Mouse (Mus musculus): ENCODE measurements around the gene Nhlrc3. TPM values are rescaled to one million over a fixed set of nuclear protein-coding genes. Genes with fewer than 3 reads are reported as not detected.

The Nhlrc3 gene
- polyA plus RNA-seq, 1 experiment: 1.6 TPM

DNA sequence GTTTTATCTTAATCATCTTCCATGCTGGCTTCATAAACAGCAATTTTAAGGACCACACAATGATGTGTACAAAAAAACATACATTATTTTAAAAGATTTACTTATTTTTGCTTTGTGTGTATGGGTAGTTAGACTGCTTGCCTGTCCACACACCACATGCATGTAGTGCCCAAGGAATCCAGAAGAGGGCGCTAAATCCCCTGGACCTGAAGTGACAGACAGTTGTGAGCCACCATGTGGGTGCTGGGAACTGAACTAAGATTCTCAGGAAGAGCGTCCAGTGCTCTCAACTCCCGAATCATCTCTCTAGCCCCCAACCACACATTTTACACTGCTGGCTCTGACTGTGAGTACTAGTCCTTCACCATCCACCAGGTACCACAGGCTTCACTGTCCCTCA, 28.5 kb downstream of the Nhlrc3 start:
- Histone ChIP-seq H3K4me3 (replicated peaks) (no peak overlapping the region), H3K4me1 (no peaks in the 10 kb centered on the region), H3K36me3 (replicated peaks; ENCODE audit: low read length) (no peaks in the 10 kb centered on the region), H3K27me3 (replicated peaks) (peaks cover 4% of the 10 kb centered on the region), H3K9me3 (peaks cover 13% of the 10 kb centered on the region)
- TF ChIP-seq FLI1 (IDR thresholded peaks at IDR 0.05; ENCODE audit: low read length): no peak
- TF ChIP-seq GATA1 (IDR thresholded peaks at IDR 0.05; ENCODE audit: borderline replicate concordance, low read length): no peak

DNA sequence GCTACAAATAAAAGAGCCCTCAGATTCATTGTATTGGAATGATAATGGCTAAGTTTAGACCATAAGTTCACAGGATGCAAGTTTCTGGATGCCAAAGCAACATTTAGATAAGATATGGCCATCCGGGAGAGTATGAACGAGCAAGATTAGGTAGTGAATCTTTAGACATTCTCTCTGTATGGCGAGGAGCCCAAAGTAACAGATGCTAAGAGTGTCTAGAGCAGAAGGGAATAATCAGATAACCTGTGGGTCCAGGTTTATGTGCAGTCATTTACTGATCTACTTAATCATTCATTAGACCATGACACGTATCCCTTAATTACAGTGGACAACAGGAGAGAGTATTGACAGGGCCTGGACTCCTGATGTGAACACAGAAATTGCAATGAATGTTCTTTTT, 39.6 kb downstream of the Nhlrc3 start:
- Histone ChIP-seq H3K9me3 (no peaks in the 10 kb centered on the region), H3K4me3 (replicated peaks) (no peak overlapping the region), H3K4me1 (no peaks in the 10 kb centered on the region), H3K36me3 (replicated peaks; ENCODE audit: low read length) (no peaks in the 10 kb centered on the region), H3K27me3 (replicated peaks) (peaks cover 2% of the 10 kb centered on the region)
- TF ChIP-seq GATA1 (IDR thresholded peaks at IDR 0.05; ENCODE audit: borderline replicate concordance, low read length): no peak
- no peak for TF ChIP-seq FLI1 (IDR thresholded peaks at IDR 0.05; ENCODE audit: low read length)

DNA sequence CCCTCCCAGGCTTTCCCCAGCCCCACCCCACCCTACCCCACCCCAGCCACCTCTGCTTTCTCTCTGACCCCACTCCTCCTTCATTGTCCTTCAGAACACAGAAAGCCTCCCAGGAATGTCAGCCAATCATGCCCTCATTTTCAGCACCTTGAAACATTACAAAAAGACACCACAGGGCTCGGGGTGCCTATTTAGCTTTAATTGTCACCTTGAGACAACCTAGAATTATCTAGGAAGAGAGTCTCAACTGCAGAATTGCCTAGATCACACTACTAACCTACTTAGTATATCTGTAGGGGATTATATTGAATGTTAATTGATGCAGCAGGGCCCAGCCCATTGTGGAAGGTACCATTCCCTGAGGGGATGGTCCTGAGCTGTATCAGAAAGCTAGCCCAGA, 40.4 kb downstream of the Nhlrc3 start:
- H3K4me1 ChIP-seq: no peaks in the 10 kb centered on the region
- H3K27me3 ChIP-seq (replicated peaks): peaks cover 2% of the 10 kb centered on the region
- H3K4me3 ChIP-seq (replicated peaks): no peak overlapping the region
- TF ChIP-seq FLI1 (IDR thresholded peaks at IDR 0.05; ENCODE audit: low read length): no peak
- no peak for TF ChIP-seq GATA1 (IDR thresholded peaks at IDR 0.05; ENCODE audit: borderline replicate concordance, low read length)
- no peaks in the 10 kb centered on the region for H3K36me3 ChIP-seq (replicated peaks; ENCODE audit: low read length)
- H3K9me3 ChIP-seq: no peaks in the 10 kb centered on the region

DNA sequence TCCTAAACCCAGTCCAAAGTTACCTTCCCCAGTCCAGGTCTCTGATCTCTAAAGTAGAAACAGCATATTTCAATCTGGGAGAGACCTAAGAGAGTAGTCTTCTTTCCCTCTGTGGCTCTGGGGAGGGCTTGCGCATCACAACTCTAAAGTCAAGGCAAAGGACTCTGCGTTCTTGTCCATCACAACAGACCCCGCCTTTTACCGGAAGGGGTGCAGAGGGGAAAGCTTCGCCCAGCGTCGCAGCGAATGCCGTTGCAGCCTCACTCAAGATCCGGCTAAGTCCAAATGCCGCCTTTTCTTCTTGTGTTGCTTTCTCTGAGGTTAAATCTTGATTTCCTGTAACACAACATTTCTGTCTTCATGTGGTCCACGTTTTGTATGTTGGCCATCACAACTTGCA, 41.5 kb downstream of the Nhlrc3 start:
- Histone ChIP-seq H3K4me1 (no peaks in the 10 kb centered on the region), H3K4me3 (replicated peaks) (no peak overlapping the region), H3K9me3 (no peaks in the 10 kb centered on the region), H3K27me3 (replicated peaks) (peaks cover 2% of the 10 kb centered on the region), H3K36me3 (replicated peaks; ENCODE audit: low read length) (no peaks in the 10 kb centered on the region)
- TF ChIP-seq FLI1 (IDR thresholded peaks at IDR 0.05; ENCODE audit: low read length) (no peak), GATA1 (IDR thresholded peaks at IDR 0.05; ENCODE audit: borderline replicate concordance, low read length) (no peak)

DNA sequence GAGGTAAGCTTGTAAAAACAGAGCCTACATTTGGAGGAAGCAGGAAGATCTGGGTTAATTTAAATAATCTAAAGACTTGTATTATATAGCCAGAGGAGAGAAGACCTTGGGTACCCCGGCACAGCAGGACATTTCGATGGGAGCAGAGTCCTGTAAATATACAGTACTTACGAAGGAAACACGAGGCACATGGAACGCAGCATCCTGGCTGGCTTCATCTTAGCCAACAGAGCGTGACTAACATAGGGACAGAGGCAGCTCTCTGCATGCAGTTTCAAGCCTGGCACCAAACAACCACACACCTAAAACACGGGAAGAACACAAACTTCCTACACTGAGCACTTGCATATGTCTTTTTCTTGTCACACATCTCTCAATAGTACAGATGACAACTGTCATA, 45.4 kb downstream of the Nhlrc3 start:
- TF ChIP-seq GATA1 (IDR thresholded peaks at IDR 0.05; ENCODE audit: borderline replicate concordance, low read length): no peak
- no peak for TF ChIP-seq FLI1 (IDR thresholded peaks at IDR 0.05; ENCODE audit: low read length)

DNA sequence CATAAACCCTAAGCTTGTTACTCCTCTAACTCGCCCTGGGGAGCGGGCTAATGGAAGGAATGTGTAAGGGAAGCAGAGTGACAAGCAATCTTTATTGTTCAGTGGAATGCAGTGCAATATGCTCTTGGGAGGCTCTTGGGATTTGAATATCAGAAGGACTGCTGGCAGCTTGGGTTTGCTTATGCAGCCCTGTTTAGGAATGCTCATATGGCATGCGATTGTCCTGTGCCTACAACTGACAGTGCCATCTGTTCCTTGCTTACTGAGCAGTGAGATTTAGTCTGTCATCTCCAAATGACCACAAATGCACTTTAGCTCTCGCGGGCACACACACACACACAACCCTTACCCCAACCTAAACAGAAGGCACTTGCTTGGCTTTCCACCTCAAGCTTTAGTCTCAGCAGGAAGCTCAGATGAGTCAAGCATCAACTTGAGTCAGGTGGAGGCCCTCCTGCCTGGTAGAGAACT, 47.1 kb downstream of the Nhlrc3 start:
- no peak overlapping the region for H3K4me3 ChIP-seq (replicated peaks)
- TF ChIP-seq GATA1 (IDR thresholded peaks at IDR 0.05; ENCODE audit: borderline replicate concordance, low read length): no peak
- TF ChIP-seq FLI1 (IDR thresholded peaks at IDR 0.05; ENCODE audit: low read length): no peak
- H3K27me3 ChIP-seq (replicated peaks): no peaks in the 10 kb centered on the region

More for the DNA sequence above, 45.4 kb downstream of the Nhlrc3 start:
- Histone ChIP-seq H3K9me3 (no peaks in the 10 kb centered on the region), H3K27me3 (replicated peaks) (no peaks in the 10 kb centered on the region), H3K4me3 (replicated peaks) (no peak overlapping the region), H3K36me3 (replicated peaks; ENCODE audit: low read length) (no peaks in the 10 kb centered on the region), H3K4me1 (no peaks in the 10 kb centered on the region)

DNA sequence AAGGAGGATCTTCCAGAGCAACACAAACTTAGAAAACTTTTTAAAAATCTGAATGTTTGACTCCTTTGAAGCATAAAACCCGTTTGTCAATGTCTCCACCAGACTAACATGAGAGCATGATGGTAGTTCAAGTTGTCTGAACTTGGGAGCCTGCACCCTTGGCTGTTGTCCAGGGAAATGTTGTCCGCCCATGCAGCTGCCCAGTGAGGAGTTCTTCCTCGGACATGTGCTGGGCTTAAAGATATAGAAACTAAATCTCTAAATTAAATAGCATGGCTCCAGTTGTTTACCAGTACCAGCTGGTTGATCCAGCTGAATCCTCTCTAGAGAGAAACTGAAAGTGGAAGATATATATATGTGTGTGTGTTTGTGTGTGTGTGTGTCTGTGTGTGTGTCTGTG, 49.2 kb downstream of the Nhlrc3 start:
- Histone ChIP-seq H3K9me3 (no peaks in the 10 kb centered on the region), H3K36me3 (replicated peaks; ENCODE audit: low read length) (no peaks in the 10 kb centered on the region), H3K4me3 (replicated peaks) (no peak overlapping the region), H3K27me3 (replicated peaks) (no peaks in the 10 kb centered on the region), H3K4me1 (no peaks in the 10 kb centered on the region; the same call in 1 of the 2 replicates)
- TF ChIP-seq GATA1 (IDR thresholded peaks at IDR 0.05; ENCODE audit: borderline replicate concordance, low read length) (no peak), FLI1 (IDR thresholded peaks at IDR 0.05; ENCODE audit: low read length) (no peak)

More for the DNA sequence above, 47.1 kb downstream of the Nhlrc3 start:
- H3K36me3 ChIP-seq (replicated peaks; ENCODE audit: low read length): no peaks in the 10 kb centered on the region
- no peaks in the 10 kb centered on the region; the same call in 1 of the 2 replicates for H3K4me1 ChIP-seq
- H3K9me3 ChIP-seq: no peaks in the 10 kb centered on the region

DNA sequence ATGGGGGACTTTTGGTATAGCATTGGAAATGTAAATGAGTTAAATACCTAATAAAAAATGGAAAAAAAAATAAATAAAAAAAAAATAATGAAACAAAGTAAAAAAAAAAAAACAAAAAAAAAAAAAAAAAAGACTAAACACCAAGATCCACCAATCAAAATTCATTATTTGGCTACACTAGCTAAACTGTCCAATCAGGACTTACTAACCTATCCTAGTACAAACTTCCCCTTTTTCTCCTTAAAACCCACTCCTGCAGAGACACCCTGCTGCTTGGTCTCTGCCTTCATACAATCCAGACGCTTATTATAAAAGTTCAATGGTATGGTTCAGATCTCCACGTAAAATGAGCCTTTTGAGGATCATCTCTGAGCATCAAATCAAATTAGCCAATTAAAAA, 49.7 kb downstream of the Nhlrc3 start:
- TF ChIP-seq FLI1 (IDR thresholded peaks at IDR 0.05; ENCODE audit: low read length) (no peak), GATA1 (IDR thresholded peaks at IDR 0.05; ENCODE audit: borderline replicate concordance, low read length) (no peak)
- H3K27me3 ChIP-seq (replicated peaks): no peaks in the 10 kb centered on the region
- H3K4me1 ChIP-seq: no peaks in the 10 kb centered on the region; the same call in 1 of the 2 replicates
- no peaks in the 10 kb centered on the region for H3K36me3 ChIP-seq (replicated peaks; ENCODE audit: low read length)
- no peaks in the 10 kb centered on the region for H3K9me3 ChIP-seq
- no peak overlapping the region for H3K4me3 ChIP-seq (replicated peaks)

DNA sequence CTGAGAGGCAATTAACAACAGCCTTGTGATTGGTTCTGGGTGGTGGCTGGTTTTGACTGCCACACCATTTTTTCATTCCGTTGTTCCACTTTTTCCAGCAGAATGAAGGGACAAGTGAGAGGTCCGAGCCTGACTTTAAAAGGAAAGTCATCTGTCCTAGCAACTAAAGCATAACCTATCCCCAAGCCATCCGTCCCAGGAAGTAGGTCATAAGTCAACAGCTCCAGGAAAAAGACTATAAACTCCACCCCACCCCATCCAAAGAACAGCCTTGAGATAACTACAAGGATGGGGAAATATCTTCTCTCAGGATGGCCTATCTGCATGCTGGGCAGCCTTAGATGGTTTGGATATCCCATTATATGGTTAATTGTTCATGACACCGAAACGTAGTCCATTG, 50.9 kb downstream of the Nhlrc3 start:
- Histone ChIP-seq H3K9me3 (no peaks in the 10 kb centered on the region), H3K27me3 (replicated peaks) (no peaks in the 10 kb centered on the region), H3K4me1 (no peaks in the 10 kb centered on the region; the same call in 1 of the 2 replicates), H3K36me3 (replicated peaks; ENCODE audit: low read length) (no peaks in the 10 kb centered on the region), H3K4me3 (replicated peaks) (no peak overlapping the region)
- TF ChIP-seq FLI1 (IDR thresholded peaks at IDR 0.05; ENCODE audit: low read length) (no peak), GATA1 (IDR thresholded peaks at IDR 0.05; ENCODE audit: borderline replicate concordance, low read length) (no peak)

DNA sequence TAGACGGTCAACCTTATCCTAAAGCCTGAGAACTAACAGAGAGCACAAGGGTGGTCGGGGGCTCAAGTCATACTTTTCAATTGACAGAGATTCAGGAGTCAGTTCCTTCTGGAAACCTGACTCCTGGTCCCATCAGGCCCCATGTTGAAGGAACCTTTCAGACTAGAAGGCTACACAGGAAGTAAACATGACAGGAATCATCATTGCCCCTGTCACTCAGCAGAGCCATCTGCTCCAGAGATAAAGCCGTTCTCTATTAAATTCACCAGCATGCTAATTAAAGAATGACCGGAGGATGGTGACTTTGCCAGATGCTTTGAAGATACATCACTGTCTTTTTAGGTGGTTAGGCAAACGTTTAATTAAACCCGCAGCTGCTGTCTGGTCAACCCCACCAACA, 53.1 kb downstream of the Nhlrc3 start:
- Histone ChIP-seq H3K4me3 (replicated peaks) (no peak overlapping the region), H3K9me3 (no peaks in the 10 kb centered on the region), H3K27me3 (replicated peaks) (no peaks in the 10 kb centered on the region), H3K4me1 (no peaks in the 10 kb centered on the region; the same call in 1 of the 2 replicates), H3K36me3 (replicated peaks; ENCODE audit: low read length) (no peaks in the 10 kb centered on the region)
- TF ChIP-seq GATA1 (IDR thresholded peaks at IDR 0.05; ENCODE audit: borderline replicate concordance, low read length) (no peak), FLI1 (IDR thresholded peaks at IDR 0.05; ENCODE audit: low read length) (no peak)

DNA sequence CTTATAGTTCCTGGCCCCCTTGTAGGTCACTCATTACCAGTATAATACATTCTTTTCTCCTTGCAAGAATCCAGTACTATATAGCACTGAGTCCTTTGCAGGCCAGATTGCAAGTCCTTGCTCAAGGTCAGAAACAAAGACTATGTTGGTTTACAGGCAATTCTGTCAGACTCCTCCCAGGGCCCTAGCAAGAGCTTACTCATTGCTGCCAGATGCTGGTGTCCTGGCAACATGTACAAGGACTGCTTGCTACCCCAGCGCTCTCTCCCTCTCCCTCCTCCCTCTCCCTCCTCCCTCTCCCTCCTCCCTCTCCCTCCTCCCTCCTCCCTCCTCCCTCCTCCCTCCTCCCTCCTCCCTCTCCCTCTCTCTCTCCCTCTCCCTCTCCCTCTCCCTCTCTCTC, 56.0 kb downstream of the Nhlrc3 start:
- no peaks in the 10 kb centered on the region for H3K36me3 ChIP-seq (replicated peaks; ENCODE audit: low read length)
- H3K4me3 ChIP-seq (replicated peaks): no peak overlapping the region
- H3K27me3 ChIP-seq (replicated peaks): peaks cover 3% of the 10 kb centered on the region
- no peaks in the 10 kb centered on the region; the same call in 1 of the 2 replicates for H3K4me1 ChIP-seq
- no peaks in the 10 kb centered on the region for H3K9me3 ChIP-seq
- TF ChIP-seq GATA1 (IDR thresholded peaks at IDR 0.05; ENCODE audit: borderline replicate concordance, low read length) (no peak), FLI1 (IDR thresholded peaks at IDR 0.05; ENCODE audit: low read length) (no peak)

Other genes with a start within 250 kb of the Nhlrc3 start
- gene Proser1, start 334 bp upstream of the Nhlrc3 start, polyA plus RNA-seq (2012; ENCODE audit: insufficient read depth, low replicate concordance): 10.6 and 14.2 TPM in 2 replicates
- not detected in 2 replicates for gene Stoml3, start 25.3 kb upstream of the Nhlrc3 start, polyA plus RNA-seq (2012; ENCODE audit: insufficient read depth, low replicate concordance)
- gene Frem2, start 194.0 kb upstream of the Nhlrc3 start, polyA plus RNA-seq (2012; ENCODE audit: insufficient read depth, low replicate concordance): 0.02 TPM in 1 of 2 replicates, not detected in the other

Measured in megakaryocyte, embryonic 14.5 days (primary cell).